Mouse (Mus musculus) T-helper 17 cell (primary cell): Measurements from ENCODE around the gene Spag7.

Experiments used
- in situ Hi-C, 2 experiments: fragments of 300-600 bp; cut with MboI, MseI; formaldehyde crosslinking; loops; 1 replicate in 1 of 2; 2 replicates in 1 of 2; pipeline ENCODE4 v1.15.1; 2025; ENCODE audit warnings: high pct_unique_total_duplicates in 2 of 2

The Spag7 gene

GRCm38 (mm10) chr11:70621972-70622814 is 47.0 kb downstream of the Spag7 start:
- in situ Hi-C loops = no loop called here

- in situ Hi-C loops = loop anchor here (5.0 kb wide), 2 partner anchors 133 to 182 kb away; no protein-coding TSS in a partner anchor
Measured at GRCm38 (mm10) chr11:70619101-70619500, 50.1 kb downstream of the Spag7 start, which contains the start of gene Chrne. Gene Chrne (minus strand): TSS chr11:70619216.

DNA sequence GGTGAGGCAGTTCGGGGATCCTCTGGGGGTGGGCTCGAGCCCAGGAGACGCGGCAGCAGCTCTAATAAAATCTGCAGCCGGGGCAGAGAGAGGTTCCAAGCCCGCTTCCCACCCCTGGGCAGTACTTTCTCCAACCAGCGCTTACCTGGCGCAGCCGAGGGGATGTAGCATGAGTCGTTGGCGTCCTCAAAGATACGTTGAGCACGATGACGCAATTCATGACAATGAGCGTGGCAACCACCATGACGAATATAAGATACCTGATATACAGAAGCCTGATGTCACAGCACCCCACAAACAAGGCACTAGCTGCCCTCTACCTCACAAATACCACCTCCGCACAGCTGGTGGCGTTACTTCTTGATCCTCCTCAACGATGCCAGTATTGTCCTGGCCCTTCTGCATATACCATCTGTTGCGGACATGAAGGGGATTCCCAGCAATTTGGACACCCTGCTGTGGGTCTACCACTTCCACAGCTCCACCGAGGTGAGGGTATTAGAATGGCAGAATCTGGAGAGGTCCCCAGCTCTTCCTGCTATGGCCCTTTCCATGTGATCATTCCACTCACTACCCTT is 53.6 kb downstream of the Spag7 start, which contains the start of gene 4930544D05Rik:
4930544D05Rik (plus strand) TSS at position 333 of the 578 bp plus-strand sequence.
- in situ Hi-C loops = loop anchor here (5.0 kb wide), 2 partner anchors 137 to 178 kb away; no protein-coding TSS in a partner anchor

DNA sequence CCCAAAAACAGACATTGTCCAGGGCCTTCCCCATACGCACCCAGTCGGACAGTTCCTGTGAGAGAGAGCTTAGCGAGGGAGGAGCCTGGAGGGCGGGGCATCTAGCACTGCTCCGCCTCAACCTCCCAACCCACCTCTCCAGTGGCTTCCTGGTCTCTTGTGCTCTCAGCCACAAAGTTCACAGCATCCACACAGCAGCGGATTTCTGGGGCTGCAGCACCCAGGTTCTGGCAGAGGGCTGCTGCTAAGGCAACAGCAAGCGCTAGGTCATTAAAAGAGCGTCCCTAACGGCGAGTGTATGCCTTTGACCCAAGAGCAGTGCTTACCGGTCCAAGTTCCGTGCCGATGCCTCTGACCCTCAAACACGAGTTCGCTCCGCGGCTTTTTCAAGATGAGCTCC is 54.1 kb downstream of the Spag7 start:
- in situ Hi-C loops = loop anchor here (5.0 kb wide), 2 partner anchors 137 to 178 kb away; no protein-coding TSS in a partner anchor
